Mouse (Mus musculus): ENCODE measurements around the gene Olfr18. TPM values are rescaled to one million over a fixed set of nuclear protein-coding genes. Genes with fewer than 3 reads are reported as not detected.

Gene Olfr18
- not detected in 2 replicates for polyA plus RNA-seq (2012; rRNA removed)

DNA sequence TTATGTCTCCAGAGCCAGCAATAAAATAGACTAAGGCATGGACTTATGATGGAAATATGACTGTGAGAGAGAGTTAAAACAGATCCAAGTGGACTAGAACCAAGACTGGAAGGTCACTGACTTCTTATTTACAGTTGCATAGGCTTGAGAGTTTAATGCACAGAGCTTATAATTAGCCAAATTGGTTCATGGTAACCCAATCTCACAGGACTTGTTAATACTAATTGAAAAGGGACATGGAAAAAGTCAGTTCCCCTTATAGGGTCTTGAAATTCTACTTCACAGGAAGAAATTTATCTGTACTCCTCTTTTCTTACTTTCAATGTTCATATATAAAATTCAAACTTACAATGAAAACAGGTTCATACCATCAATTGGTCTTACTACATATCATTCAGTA lies at the start of gene Olfr18:
TSS of gene Olfr18 (minus strand) at position 101 of the 400 bp plus-strand sequence.

GRCm38 (mm10) chr9:20384532-20385342 lies 48.8 kb upstream of the Olfr18 start, which contains the start of gene Zfp560:
Gene Zfp560 (minus strand): TSS chr9:20385177.

DNA sequence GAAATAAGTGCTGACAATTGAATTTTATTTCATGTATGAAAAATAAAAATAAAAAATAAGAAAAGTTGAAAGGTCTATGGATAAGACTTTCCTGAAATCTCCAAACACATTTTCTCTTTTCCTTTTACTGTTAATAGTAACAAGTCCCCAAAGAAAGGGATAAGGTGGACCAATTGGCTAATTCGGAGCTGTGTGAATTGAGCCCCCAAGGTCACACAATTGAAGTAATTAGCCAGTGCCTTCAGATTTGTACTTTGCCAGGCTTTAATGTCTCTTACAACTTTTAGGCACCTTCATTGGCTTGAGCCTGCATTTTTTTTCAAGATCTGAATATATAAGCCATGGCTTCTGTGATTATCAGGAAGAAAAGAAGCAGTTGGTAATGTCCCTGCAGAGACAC lies 37.7 kb downstream of the Olfr18 start, which contains the start of gene Olfr873:
TSS of gene Olfr873 (plus strand) at position 301 of the 400 bp plus-strand sequence.

GRCm38 (mm10) chr9:20282051-20282450 lies 53.8 kb downstream of the Olfr18 start, which contains the start of gene Olfr39:
Gene Olfr39 (plus strand): TSS chr9:20282351.

Other genes starting within 250 kb of the Olfr18 start
- gene Olfr868, start 237.5 kb downstream of the Olfr18 start, polyA plus RNA-seq (2012; rRNA removed), result not detected in 2 replicates
- not detected in 2 replicates for gene Olfr869, start 207.1 kb downstream of the Olfr18 start, polyA plus RNA-seq (2012; rRNA removed)
- not detected in 2 replicates for gene Olfr870, start 162.0 kb downstream of the Olfr18 start, polyA plus RNA-seq (2012; rRNA removed)
- gene Olfr871, start 123.9 kb downstream of the Olfr18 start, polyA plus RNA-seq (2012; rRNA removed), result not detected in 2 replicates
- not detected in 2 replicates for gene Olfr872, start 99.0 kb downstream of the Olfr18 start, polyA plus RNA-seq (2012; rRNA removed)
- gene Olfr39, start 53.7 kb downstream of the Olfr18 start, polyA plus RNA-seq (2012; rRNA removed), result not detected in 2 replicates
- not detected in 2 replicates for gene Olfr873, start 37.6 kb downstream of the Olfr18 start, polyA plus RNA-seq (2012; rRNA removed)
- gene Zfp560, start 49.1 kb upstream of the Olfr18 start, polyA plus RNA-seq (2012; rRNA removed), result 1.2 and 1.7 TPM in 2 replicates
- gene Zfp26, start 124.1 kb upstream of the Olfr18 start, polyA plus RNA-seq (2012; rRNA removed), result 1.5 and 1.9 TPM in 2 replicates
- 4.5 and 4.6 TPM in 2 replicates for gene Zfp426, start 156.7 kb upstream of the Olfr18 start, polyA plus RNA-seq (2012; rRNA removed)
- 4.2 and 4.7 TPM in 2 replicates for gene Zfp266, start 185.3 kb upstream of the Olfr18 start, polyA plus RNA-seq (2012; rRNA removed)
- 2.4 and 3.1 TPM in 2 replicates for gene Zfp846, start 245.2 kb upstream of the Olfr18 start, polyA plus RNA-seq (2012; rRNA removed)